Mouse (Mus musculus): ENCODE data around the gene Olfr165.
"Not testable (repeated sequence)": the region's sequence is repeated elsewhere in the genome, so short reads cannot be mapped to it uniquely, and the experiment has no call there.

The Olfr165 gene

GRCm38 (mm10) chr16:19423034-19423433 lies at the start of gene Olfr165:
Olfr165 (minus strand) TSS chr16:19423134.
- DNase-seq: no peak

- no peak for DNase-seq
These were observed 41.4 kb upstream of the Olfr165 start for GRCm38 (mm10) chr16:19464365-19464764.

- not testable (repeated sequence) for DNase-seq
These were observed 35.8 kb upstream of the Olfr165 start for GRCm38 (mm10) chr16:19458741-19459140.

- no peak for DNase-seq
These were observed 35.0 kb downstream of the Olfr165 start for GRCm38 (mm10) chr16:19387984-19388383.

Measured in spleen, adult 18-20 months (tissue).